Mouse (Mus musculus): ENCODE measurements at regions not wholly inside any gene's neighbourhood (a gene's known extent, or its start where the extent isn't known, plus 50 kb on each side); places are given as distances from the start of the nearest gene placed in this dataset.

DNA sequence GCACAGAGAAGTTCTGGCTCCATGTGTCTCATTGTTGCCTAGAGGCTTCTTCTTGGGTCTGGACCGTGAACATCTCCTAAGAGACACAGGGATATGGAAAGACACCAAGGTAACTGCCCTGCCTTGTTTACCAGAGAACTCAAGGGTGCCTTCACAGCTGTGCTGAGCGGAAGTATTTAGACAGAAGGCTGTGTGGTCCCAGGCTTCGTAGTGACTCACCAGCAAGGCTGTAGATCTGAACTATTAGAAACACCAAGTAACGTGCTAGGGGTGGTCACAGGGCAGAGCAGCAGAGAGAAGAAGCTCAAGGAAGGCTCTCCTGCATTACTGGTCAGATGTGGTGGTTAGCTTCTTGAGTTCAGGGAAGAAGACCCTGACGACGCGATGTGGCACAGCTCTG is 51.6 kb upstream of the Lpp start:
- no peak for DNase-seq (ENCODE audit: low spot score)

DNA sequence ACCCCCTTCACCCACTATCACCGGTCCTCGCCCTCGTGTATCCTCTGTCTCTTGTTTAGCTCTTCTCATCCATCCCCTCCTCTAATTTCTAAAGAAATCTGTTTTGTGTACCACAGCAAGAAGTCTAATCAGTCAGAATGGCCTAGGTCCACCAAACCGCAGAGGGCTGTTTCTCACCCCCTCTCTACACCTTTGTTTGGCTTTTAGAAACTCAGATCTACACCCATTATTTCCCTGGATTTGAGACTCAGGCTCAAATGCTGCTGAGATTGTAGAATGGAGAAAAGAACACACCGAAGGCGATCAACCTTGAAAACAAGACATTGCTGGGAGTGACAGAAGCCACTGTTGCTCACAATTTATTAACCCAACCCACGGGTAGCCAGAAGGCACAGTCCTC is 52.7 kb upstream of the Lpp start:
- no peak for DNase-seq (ENCODE audit: low spot score)

DNA sequence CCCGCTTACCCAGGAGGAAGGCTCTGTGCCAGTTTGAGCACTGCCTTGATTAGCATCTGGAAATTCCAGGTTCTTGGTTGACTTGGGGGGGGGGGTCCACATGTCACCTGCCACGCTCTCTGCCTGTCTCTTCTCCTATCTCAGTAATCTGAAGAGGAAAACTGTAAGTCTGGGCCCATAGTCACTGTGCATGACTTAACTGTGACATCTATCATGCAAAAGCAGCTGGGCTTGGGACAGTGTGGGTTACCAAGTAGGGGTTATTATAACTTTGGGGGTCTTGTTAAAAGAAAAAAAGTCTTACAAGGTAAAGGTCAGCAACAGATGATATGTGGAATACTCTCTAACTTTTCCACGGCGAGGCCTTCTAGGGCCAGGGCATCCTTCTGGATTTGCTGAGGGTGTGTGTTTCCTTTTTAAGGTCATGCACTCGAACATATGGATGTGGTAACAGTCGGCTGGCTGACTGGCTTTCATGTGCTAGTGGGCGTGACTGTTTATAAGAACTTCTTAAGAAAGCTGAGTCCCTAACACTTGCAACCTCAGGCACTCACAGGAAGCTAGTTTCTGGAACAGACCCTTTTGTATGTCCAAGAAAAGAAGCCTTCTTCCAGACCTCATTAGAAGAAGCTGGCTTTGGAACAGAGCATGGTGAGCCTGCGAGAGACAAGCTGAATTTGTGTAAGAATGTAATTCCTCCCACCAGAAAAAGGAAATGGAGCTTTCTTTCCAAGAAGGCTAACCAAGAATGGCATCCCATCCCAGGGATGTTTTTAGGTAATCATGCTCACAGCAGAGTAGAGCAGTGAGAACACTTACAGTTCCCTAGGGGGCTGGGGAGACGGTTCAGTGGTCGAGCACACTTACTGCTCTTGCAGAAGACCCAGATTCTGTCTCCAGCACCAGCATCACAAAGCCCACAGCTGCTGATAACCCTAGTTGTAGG is 53.7 kb upstream of the Lpp start:
- no peak for DNase-seq (ENCODE audit: low spot score)

DNA sequence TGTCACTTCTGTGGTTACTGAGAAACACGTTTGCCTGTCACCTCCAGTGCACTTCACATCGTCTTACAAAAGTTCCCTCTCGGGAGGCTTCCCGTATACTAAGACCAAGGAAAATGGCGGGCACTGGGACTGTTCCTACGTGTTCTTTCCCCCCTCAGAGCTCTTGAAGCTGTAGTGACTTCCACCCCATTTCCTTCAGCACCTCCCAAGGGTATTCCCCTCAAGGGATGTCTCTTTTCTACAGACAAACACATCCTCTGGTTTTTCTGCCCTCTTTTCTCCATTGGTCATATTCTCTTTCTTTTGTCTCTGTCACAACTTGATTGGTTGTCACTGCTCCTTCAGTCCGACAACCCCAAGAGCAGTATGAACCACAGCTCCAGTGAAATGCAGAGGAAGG is 54.9 kb upstream of the Lpp start:
- no peak for DNase-seq (ENCODE audit: low spot score)

DNA sequence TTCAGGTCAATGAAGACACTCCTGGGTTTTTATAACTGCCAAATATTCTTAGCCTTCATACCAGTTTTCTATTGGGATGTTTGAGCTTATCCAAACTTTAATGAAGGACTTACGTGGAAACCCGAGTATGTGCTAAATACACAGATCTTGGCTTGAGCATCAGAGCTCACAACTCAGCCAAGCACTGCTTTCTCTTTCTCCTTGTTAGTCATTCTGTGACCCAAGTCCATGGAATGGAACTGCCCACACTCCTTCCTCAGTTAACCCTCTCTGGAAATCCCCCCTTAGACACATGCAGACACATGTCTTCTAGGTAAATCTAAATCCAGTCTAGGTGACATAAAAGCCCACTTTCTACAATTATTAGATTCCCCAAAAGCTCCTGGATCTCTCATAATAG is 58.9 kb upstream of the Lpp start:
- no peak for DNase-seq (ENCODE audit: low spot score)

DNA sequence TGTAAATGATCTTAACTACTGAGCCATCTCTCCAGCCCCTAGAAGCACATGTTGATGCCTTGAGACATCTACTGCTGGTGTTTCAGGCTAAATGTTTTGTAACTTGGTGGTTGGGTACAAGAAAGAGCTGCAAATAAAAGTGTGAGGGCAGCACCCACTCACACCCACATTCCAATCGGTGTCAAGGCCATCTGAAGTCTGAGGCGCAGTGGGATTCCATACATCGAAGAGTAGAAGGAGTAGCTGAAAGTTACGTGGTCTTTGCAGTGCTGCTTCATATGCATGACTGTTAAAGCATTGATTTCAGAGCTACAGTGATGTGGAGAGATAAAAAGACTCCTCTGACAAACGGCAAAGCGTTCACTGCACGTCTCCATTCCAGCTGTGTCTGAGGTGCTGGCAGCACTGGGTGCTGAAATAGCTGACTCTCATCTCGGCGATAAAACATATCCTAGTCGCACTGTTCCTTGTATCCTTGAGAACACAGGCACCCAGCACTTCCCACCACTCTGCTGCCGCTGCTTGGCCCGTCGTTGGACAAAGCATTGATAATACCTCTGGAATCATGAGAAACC is 61.8 kb upstream of the Lpp start:
- DNase-seq (ENCODE audit: low spot score), result no peak

DNA sequence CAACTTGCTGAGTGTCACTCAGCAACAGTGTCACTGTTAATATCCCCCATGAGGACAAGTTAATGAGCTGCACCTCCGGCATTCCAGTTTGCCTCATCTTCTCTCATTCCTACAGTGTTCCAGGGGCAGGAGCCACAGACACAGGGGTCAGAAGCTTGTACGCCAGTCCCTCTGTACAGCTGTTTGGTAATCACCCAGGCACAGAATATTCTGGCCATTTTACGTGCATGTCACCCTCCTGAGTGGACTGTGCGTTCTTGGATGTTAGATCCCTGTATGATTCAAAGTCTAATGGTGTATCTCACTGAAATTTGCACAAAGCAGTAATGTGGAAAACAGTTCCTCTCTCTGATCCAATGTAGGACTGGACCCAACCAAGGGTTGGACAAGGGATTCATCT is 66.7 kb upstream of the Lpp start:
- no peak for DNase-seq (ENCODE audit: low spot score)

DNA sequence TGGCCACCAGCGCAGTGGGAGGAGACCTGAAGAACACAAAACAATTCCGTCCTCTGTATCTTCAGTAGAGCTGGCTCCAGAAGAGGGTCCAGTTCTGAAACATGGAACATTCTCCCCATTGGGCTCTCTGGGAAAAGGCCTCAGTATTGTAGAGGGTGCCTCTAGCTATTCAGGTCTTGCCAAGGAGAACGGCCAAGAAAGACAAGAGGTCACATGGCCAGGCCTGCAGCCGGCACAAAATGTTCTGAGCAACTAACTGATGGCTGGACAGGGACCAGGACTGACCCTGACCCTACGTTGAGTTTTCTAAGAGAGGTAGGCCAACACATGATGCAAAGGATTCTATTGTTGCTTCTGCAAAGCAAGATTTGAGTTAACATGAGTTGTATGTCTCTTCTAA is 67.3 kb upstream of the Lpp start:
- DNase-seq (ENCODE audit: low spot score), result no peak

DNA sequence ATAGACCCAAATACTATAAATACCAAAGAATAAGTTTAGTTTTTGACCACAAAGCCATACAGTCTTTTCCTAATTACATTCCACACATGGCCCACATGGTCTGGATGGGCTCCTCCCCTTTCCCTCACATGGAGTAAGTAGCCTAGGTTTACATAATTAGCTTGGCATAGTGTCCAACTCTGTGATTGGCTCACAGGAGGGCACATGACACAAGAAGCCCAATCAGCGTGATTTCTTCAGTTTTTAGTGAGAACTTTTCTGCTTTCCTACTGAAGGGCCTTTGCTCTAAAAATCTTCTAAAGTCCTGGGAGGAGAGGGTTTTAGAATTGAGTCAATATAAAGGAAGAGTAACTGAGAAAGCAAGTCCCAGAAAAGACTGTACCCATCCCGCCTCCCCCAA is 68.4 kb upstream of the Lpp start:
- no peak for DNase-seq (ENCODE audit: low spot score)

DNA sequence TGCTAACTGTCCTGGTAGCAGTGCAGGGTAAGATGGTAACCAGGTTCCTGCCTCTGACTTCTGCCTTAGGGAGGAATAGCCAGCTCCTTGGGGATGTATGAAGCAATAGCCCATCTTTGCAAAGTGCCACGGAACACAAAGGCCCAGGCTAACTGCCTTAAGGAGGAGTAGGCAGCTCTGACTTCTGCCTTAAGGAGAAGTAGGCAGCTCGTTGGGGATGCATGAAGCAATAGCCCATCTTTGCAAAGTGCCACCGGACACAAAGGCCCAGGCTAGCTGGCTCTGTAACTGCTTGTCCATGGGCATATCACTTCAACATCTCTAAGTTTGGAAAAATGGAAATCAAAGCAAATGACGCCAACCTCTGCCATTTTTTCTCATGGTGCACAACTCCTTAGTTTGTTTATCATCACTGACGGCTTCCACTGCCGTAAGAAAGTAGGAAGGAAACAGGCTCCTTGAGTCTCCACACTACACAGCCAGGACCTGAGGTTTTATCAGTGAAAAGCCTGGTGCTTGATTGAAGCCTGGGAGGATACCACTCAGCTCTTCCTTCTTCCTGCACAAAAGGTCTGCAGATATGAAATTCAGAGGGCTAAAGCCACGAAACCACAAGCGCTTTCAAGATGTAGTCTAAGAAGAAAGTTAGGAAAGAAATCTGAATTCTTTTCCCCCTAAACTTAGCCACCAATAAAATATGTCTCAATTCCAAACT is 74.4 kb upstream of the Lpp start:
- DNase-seq (ENCODE audit: low spot score), result no peak

DNA sequence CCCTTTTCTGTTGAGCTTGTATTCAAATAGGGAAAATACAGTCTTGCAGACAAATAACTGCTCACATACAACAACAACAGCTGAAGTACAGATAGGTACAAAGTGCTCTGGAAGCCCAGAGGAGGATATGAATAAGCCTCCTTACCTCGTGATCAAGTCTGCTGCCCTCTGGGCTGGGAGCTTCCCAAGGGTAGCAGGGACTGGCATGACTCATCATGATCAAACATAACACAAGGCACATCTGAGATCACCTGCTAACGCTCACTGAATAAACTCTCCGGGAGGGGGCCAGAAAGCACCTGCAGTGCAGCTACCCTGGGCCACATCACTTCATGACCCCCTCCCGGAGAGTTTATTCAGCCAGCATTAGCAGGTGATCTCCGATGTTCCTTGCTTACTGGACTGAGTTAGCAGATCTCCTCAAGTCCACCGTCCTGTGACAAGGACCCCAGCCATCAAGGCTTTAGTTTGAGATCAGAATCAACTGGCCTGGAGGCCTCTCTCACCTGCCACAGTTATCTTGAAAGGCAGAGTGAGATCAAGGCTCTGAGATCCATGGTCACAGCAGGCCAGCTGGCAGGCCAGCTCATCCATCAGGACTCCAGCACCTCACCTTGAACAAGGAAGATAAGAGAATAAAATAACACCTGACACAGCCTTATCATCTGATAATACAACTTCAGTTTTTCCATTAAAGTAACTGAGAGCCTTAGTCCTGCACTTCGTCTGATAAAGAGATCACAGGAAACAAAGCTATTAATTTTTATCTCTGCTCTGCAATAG is 79.6 kb upstream of the Lpp start:
- no peak for DNase-seq (ENCODE audit: low spot score)

DNA sequence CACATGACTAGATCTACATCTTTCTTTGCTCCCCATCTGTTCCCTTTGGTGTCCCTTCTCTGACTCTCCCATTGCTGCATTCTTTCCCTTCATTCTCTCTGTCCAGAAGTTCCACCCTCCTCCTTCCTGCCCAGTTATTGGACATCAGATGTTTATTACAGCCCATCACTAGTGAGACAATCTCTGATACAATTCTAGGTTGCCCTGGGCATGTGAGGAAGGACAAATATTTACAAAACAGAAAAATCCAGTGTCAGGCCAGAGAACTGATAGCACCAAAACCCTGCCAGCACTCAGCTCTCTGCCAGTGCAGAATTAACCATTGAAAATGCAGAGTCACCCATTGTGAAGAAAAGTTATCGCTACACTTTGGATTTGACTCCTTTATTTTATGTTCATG is 87.9 kb upstream of the Lpp start:
- no peak for DNase-seq (ENCODE audit: low spot score)

DNA sequence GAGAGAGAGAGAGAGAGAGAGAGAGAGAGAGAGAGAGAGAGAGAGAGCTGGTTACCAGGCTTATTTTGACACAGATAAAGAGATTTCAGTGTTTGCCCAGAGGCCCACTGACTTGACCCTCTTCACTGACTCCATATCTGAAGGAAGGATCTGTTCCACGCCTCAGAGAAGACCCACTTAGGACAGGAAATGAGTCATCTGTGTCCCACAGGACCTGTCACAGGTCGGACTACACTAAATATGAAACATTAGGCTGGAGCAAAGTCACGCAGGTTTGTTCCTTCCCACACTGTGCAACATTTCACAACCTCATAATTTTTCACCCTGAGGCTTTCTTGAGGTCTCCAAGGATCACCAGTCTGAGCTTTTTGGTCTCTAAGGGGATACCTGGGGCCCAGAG is 96.5 kb upstream of the Lpp start:
- DNase-seq (ENCODE audit: low spot score), result no peak

DNA sequence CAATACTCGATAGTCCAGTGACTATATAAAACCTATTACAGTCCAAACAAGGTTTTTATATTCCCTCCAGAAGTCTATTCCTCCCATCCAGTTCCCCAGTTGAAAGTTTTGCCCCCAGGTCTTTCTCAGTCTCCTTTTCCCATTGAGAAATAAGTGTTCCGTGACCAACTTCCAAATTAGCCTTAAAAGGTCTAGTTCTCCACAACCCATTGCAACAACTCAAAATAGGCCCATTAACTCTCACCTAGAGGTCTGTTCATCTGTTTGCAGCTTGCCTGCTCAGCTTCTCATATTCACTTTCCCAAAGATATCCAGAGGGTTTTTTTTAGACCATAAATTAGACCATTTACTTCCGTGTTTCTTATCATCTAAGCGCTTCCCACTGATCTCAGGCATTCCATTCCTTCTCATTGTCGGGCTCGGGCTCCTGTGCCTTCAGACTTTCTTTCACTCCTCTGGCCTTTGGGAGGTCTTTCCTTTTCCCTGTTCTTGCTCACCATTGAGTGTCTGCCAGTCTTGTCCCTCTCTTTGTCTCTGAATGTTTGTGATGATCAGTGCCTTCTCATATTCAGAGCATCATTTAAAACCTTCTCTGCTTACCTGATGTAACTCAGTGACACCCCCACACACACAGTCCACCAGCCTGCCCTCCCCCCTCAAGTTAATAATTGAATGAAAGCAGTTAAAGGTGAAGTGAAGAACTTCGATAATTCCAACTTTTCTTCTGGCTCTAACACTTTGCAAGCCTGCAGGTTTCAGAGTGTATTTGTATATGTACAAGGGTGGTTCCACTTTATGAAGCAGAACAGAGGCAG is 97.5 kb upstream of the Lpp start:
- DNase-seq (ENCODE audit: low spot score), result no peak

DNA sequence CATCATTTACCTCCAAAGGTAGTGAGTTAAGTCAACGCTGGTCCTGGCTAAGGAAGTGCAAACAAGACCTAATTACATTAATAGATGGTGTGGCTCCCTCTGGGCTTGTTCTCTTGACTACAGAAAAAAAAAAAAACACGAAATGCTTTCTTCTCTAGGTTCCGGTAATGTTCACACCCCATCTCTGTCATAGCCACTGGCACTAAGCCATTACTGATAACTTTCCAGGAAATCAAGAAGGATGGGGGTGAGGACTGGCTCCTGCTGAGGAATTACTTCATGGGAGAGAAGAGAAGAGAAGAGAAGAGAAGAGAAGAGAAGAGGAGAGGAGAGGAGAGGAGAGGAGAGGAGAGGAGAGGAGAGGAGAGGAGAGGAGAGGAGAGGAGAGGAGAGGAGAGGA is 109.1 kb upstream of the Lpp start:
- no peak for DNase-seq (ENCODE audit: low spot score)

DNA sequence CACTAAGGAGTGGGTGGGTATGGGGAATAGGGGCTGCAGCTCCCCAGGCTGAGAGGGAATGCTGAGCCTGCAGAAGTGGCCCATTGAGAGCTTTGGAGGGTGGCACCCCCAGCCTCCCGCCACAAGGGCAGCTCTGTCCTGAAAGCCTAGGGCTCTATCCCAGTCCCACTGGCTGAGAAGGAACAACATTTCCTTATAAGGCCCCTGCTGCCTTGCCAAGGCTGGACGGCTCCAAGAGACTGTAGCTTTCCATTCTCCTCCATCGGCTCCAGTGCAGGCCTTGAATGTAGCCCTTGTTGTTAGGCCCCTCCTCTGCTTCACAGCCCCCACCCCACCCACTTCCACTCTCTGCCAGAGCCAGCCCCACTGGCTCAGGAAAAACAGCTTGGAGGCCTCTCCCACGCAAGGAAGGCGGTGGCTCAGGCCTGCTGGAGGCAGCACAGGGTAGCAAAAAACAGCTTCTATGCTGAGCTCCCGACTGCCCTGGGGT is 111.1 kb upstream of the Lpp start:
- DNase-seq (ENCODE audit: low spot score), result peak; percentile 60

DNA sequence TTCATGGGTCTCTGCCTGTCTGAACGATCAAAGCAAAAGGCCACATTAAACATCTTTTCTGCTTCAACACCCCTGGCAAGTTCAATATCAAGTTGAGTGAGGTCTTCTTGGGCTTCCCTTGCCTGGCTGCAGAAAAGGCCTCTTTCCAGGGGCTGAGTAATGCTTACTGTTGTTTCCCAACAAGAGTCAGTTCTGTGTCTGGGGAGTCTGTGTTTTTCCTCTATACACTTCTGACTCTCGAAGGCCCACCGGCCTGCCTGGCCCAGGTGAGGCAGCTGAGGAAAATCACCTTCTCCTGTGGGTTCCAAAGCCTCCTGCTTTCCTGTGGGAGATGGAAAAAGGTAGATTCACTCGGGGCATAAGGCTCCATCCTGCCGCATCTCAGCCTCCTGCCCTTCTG is 111.7 kb upstream of the Lpp start:
- DNase-seq (ENCODE audit: low spot score), result no peak

DNA sequence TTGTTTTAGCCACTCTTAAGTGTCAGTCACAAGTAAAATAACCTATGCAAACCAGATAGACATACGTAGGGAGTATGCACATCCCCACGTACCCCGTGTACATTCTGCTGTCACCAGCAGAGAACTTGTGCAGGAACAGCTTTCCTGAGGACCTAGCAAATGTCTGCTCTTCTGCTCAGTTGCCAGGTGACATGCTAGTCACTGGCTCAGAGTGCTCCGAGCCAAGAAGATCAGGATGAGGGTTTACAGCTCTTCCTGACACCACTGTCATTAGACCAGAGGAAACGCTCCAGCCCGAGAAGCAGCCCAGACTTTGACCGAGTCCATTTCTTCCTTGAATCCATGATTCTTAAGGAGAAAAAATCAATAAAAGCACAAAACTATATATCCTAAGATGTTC is 115.5 kb upstream of the Lpp start:
- DNase-seq (ENCODE audit: low spot score), result no peak

DNA sequence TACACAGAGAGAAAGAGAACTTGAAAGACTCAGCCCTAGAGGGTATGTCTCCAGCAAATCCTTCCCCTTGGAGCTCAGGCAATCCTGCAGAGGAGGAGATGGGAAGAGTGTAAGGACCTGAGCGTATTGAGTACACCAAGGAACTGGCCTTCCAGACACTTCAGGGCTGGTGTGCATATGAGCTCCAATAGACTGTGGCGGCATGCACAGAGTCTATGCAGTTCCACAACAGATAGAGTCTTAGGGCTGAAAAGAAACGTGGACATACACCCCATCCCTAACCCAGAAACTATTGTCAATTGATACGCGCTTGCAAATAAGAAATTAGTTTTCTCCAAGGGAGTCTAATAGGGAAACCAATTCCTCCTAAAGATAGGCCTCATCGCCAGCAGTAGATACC is 130.6 kb upstream of the Lpp start:
- no peak for DNase-seq (ENCODE audit: low spot score)

DNA sequence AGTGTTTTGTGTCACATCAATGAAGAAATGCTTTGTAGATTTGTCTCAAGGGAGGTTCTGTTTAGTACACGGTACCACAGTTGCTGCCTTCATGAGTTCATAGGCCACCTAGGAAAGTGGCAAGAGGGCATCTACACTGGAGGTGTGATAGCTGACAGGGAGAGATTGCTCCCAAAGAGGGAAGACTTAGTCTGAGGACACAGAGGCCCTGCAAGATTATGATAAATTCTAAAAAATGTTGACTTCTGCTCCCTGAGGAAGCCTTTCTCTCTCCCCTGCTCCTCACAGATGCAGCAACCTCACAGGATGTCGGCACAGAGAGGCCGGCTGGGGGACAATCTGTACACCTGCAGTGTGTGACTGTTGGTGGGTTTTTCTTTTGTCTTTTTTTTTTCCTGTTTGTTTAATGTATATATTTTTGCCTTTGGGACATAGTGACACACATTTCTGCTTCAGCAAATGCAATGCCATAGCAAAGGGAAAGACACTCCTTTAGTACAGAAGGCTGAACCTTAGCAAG is 133.5 kb upstream of the Lpp start:
- DNase-seq (ENCODE audit: low spot score), result no peak

DNA sequence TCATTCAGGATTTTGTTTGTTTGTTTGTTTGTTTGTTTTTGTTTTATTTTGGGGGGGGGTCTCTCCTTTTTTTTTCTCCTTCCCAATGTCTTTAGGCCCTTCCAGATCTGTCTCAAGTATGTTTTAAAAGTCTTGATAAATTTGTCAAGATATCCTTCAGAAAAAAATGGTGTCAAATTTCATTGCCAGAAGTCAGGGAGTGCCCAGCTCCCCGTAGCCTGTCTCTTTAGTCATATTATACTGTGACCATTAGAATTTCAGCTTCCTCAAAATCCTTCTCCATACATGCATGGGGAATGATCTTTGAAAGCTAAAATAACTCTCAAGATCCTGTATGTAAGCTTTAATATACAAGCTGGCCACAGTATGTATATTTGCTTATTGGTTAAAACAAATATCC is 134.3 kb upstream of the Lpp start:
- DNase-seq (ENCODE audit: low spot score), result no peak
